Mouse (Mus musculus) CH12.LX (cell line): Measurements from ENCODE around the gene Fdxr. TPM values are rescaled to one million over a fixed set of nuclear protein-coding genes. Genes with fewer than 3 reads are reported as not detected.

ENCODE experiments used
- DNase-seq: peaks from one replicate; pipeline ENCODE4 v3.0.0-alpha.2; 2013; ENCODE audit errors: extremely low read depth
- H3K27ac ChIP-seq: 2 replicates; pipeline ENCODE4 v1.5.1; 2012; ENCODE audit warnings: low read depth, mild to moderate bottlenecking, control low read depth, moderate library complexity; ENCODE audit not compliant: insufficient read depth
- H3K27me3 ChIP-seq: replicated peaks from 2 replicates; pipeline ENCODE3; 2012; ENCODE audit warnings: inconsistent platforms
- H3K36me3 ChIP-seq, 2 experiments: replicated peaks in 1 of 2; 2 replicates each; pipeline versions ENCODE3 to v1.6.1; 2012; ENCODE audit warnings: inconsistent platforms in 1 of 2, low read length in 1 of 2, mild to moderate bottlenecking in 1 of 2, mixed read lengths in 1 of 2, moderate library complexity in 1 of 2; ENCODE audit not compliant: control insufficient read depth in 1 of 2, insufficient read depth in 1 of 2
- H3K4me1 ChIP-seq, 2 experiments: 2 replicates each; pipeline ENCODE4 v1.6.1; 2012; ENCODE audit warnings: inconsistent platforms in 1 of 2, moderate library complexity in 1 of 2; ENCODE audit not compliant: insufficient read depth in 2 of 2, control insufficient read depth in 1 of 2
- H3K4me2 ChIP-seq: 2 replicates; pipeline ENCODE4 v1.6.1; 2012; ENCODE audit warnings: low read depth, mild to moderate bottlenecking, control low read depth; ENCODE audit not compliant: poor library complexity, insufficient read depth, severe bottlenecking
- H3K4me3 ChIP-seq, 3 experiments: fragments of 150-350 bp in 1 of 3; sonication (generic) in 1 of 3; replicated peaks in 1 of 3; 2 replicates each; pipeline versions ENCODE3 to v1.5.1; 2011 to 2012; ENCODE audit warnings: low read depth in 2 of 3, low read length in 2 of 3, mild to moderate bottlenecking in 2 of 3, moderate library complexity in 2 of 3, control low read depth in 1 of 3, improper control_type of control experiment in 1 of 3, inconsistent platforms in 1 of 3, mixed read lengths in 1 of 3; ENCODE audit not compliant: poor library complexity in 1 of 3
- H3K79me2 ChIP-seq: replicated peaks from 2 replicates; pipeline ENCODE4 v1.6.1; 2012; ENCODE audit warnings: mild to moderate bottlenecking, moderate library complexity; ENCODE audit not compliant: control insufficient read depth, poor library complexity, insufficient read depth, severe bottlenecking; ENCODE audit errors: extremely low read depth
- H3K9ac ChIP-seq: 2 replicates; pipeline ENCODE4 v1.6.1; 2012; ENCODE audit warnings: low read depth, mild to moderate bottlenecking, control low read depth, moderate library complexity; ENCODE audit not compliant: insufficient read depth
- H3K9me3 ChIP-seq: replicated peaks from 2 replicates; pipeline ENCODE3; 2012; ENCODE audit warnings: low read length, inconsistent platforms, mixed read lengths
- BHLHE40 ChIP-seq: IDR thresholded peaks from 2 replicates; pipeline ENCODE4 v1.6.1; 2011; ENCODE audit warnings: mild to moderate bottlenecking, low read depth, low read length, improper control_type of control experiment
- CHD1 ChIP-seq: IDR thresholded peaks from 2 replicates; pipeline ENCODE4 v1.6.1; 2012; ENCODE audit warnings: low read depth, low read length, improper control_type of control experiment, inconsistent platforms
- CHD2 ChIP-seq: IDR thresholded peaks from 2 replicates; pipeline ENCODE4 v1.6.1; 2011; ENCODE audit warnings: low read length, improper control_type of control experiment
- CTCF ChIP-seq, 2 experiments: IDR thresholded peaks in 1 of 2; conservative IDR thresholded peaks in 1 of 2; 2 replicates each; pipeline ENCODE4 v1.5.1; 2011 to 2012; ENCODE audit warnings: low read depth in 2 of 2, low read length in 2 of 2, improper control_type of control experiment in 1 of 2, inconsistent platforms in 1 of 2, mild to moderate bottlenecking in 1 of 2, moderate library complexity in 1 of 2
- E2F4 ChIP-seq: IDR thresholded peaks from 2 replicates; pipeline ENCODE4 v1.6.1; 2011; ENCODE audit warnings: low read depth, low read length, improper control_type of control experiment; ENCODE audit not compliant: insufficient replicate concordance
- ELF1 ChIP-seq: IDR thresholded peaks from 2 replicates; pipeline ENCODE4 v1.6.1; 2014; ENCODE audit warnings: low read depth, mild to moderate bottlenecking, inconsistent platforms, low read length, improper control_type of control experiment
- GABPA ChIP-seq: IDR thresholded peaks from 2 replicates; pipeline ENCODE4 v1.6.1; 2012; ENCODE audit warnings: low read depth, low read length, improper control_type of control experiment, inconsistent platforms; ENCODE audit not compliant: insufficient replicate concordance
- MAFK ChIP-seq: IDR thresholded peaks from 2 replicates; pipeline ENCODE4 v1.6.1; 2011; ENCODE audit warnings: low read length, improper control_type of control experiment; ENCODE audit not compliant: insufficient replicate concordance
- MAX ChIP-seq: IDR thresholded peaks from 2 replicates; pipeline ENCODE4 v1.6.1; 2011; ENCODE audit warnings: low read length, improper control_type of control experiment
- MXI1 ChIP-seq: IDR thresholded peaks from 2 replicates; pipeline ENCODE4 v1.6.1; 2011; ENCODE audit warnings: mild to moderate bottlenecking, low read depth, low read length, improper control_type of control experiment
- NELFE ChIP-seq: IDR thresholded peaks from 2 replicates; pipeline ENCODE4 v1.6.1; 2011; ENCODE audit warnings: low read depth, low read length, improper control_type of control experiment
- NRF1 ChIP-seq: IDR thresholded peaks from 2 replicates; pipeline ENCODE4 v1.6.1; 2014; ENCODE audit warnings: low read depth, mild to moderate bottlenecking, inconsistent platforms, low read length, improper control_type of control experiment, moderate library complexity
- PAX5 ChIP-seq: IDR thresholded peaks from 2 replicates; pipeline ENCODE4 v1.6.1; 2012; ENCODE audit warnings: low read length, inconsistent platforms, mixed read lengths
- POLR2A ChIP-seq: IDR thresholded peaks from 2 replicates; pipeline ENCODE4 v1.6.1; 2011; ENCODE audit warnings: low read depth, mild to moderate bottlenecking, improper control_type of control experiment, low read length
- POLR2AphosphoS2 ChIP-seq: IDR thresholded peaks from 2 replicates; pipeline ENCODE4 v1.6.1; 2011; ENCODE audit warnings: low read depth, low read length, improper control_type of control experiment
- SIN3A ChIP-seq: IDR thresholded peaks from 2 replicates; pipeline ENCODE4 v1.6.1; 2012; ENCODE audit warnings: low read length, improper control_type of control experiment, inconsistent platforms
- TBP ChIP-seq: conservative IDR thresholded peaks from 2 replicates; pipeline ENCODE4 v1.6.1; 2011; ENCODE audit warnings: low read depth, low read length, improper control_type of control experiment
- TCF12 ChIP-seq: IDR thresholded peaks from 2 replicates; pipeline ENCODE4 v1.6.1; 2014; ENCODE audit warnings: low read depth, mild to moderate bottlenecking, inconsistent platforms, low read length, improper control_type of control experiment
- UBTF ChIP-seq: IDR thresholded peaks from 2 replicates; pipeline ENCODE4 v1.6.1; 2012; ENCODE audit warnings: low read depth, mild to moderate bottlenecking, inconsistent platforms, low read length, improper control_type of control experiment, moderate library complexity
- ZMIZ1 ChIP-seq: IDR thresholded peaks from 2 replicates; pipeline ENCODE4 v1.6.1; 2012; ENCODE audit warnings: low read depth, mild to moderate bottlenecking, inconsistent platforms, low read length, improper control_type of control experiment
- ZNF384 ChIP-seq: IDR thresholded peaks from 2 replicates; pipeline ENCODE4 v1.6.1; 2012; ENCODE audit warnings: low read depth, low read length, improper control_type of control experiment, inconsistent platforms
- dilution Hi-C: fragments of 300-500 bp; cut with MboI; formaldehyde crosslinking; loops from 2 replicates; pipeline ENCODE4 v1.14.3; 2020; ENCODE audit warnings: low sequenced_read_pairs; ENCODE audit not compliant: extremely low pct_unique_long_range_greater_than_20kb, extremely low pct_ligation_motif_present
- in situ Hi-C: fragments of 300-500 bp; cut with MboI; formaldehyde crosslinking; loops from 3 replicates; pipeline ENCODE4 v1.14.3; 2019; ENCODE audit warnings: low sequenced_read_pairs, low pct_ligation_motif_present, low pct_unique_long_range_greater_than_20kb, mixed read lengths
- polyA plus RNA-seq: library from polyadenylated mRNA; unstranded; fragments of >175 nt; gene quantifications from 2 replicates; pipeline ENCODE4 v1.2.1, GENCODE M21; 2012; ENCODE audit warnings: low read depth; ENCODE audit not compliant: insufficient read length
- total RNA-seq, 2 experiments: library from RNA; depleted of rRNA; stranded (reverse); fragments of 300-350 nt in 1 of 2; fragments of >200 nt in 1 of 2; gene quantifications; 2 replicates each; pipeline ENCODE4 v1.2.3; 2012 to 2014

Fdxr gene
- total and polyA plus RNA-seq, 3 experiments = 43.8 to 63.3 (median 58.6) TPM

DNA sequence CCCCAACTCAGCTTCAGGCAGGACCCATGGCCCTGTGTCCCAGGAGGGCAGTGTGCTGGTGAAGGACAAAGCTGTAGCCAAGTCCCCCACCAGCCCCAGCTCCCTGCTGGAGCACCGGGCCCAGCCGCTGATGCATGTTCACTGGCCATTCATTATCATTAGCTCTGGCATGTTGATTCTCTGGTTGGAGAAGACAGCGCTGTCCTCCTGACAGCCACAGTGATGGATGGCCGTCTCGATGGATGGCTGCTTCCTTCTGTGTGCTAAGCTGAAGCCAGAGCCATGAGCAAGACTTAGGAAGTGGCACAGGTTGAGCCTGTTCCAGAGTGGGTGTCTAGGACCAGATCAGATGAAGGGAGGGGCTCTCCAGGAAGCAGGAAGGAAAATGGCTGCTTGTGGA lies 40.3 kb downstream of the Fdxr start:
- dilution Hi-C loops (no loop called here), in situ Hi-C loops (no loop called here)
- no peak overlapping the region for H3K9ac ChIP-seq
- H3K4me2 ChIP-seq = no peak overlapping the region
- TF ChIP-seq CTCF (conservative IDR thresholded peaks at IDR 0.05 in 1 of 2, IDR thresholded peaks at IDR 0.05 in 1 of 2; ENCODE audit: low read depth in 2 of 2, low read length in 2 of 2) (no peak), BHLHE40 (no peak), ELF1 (no peak), MXI1 (no peak), CHD2 (no peak), CHD1 (no peak), POLR2AphosphoS2 (no peak), NRF1 (no peak), ZNF384 (no peak), POLR2A (no peak), GABPA (no peak), MAFK (no peak), E2F4 (no peak), PAX5 (no peak), NELFE (no peak)
- H3K27ac ChIP-seq = no peak overlapping the region
- H3K9me3 ChIP-seq = no peaks in the 10 kb centered on the region
- peaks cover 18 to 66% of the 10 kb centered on the region in 2 experiments for H3K36me3 ChIP-seq
- DNase-seq = no peak
- H3K4me1 ChIP-seq = peaks cover 17 to 50% of the 10 kb centered on the region in 2 experiments
- no peaks in the 10 kb centered on the region for H3K27me3 ChIP-seq
- no peak overlapping the region for H3K4me3 ChIP-seq
- H3K79me2 ChIP-seq = no peaks in the 10 kb centered on the region

GRCm38 (mm10) chr11:115234320-115235044 lies 42.4 kb downstream of the Fdxr start:
- in situ Hi-C loops = loop anchor here (5.0 kb wide), 2 partner anchors 38 to 72 kb away; partner anchors contain the start of gene Slc9a3r1
- no peak for TF ChIP-seq BHLHE40
- no peak for TF ChIP-seq TCF12
- no peak for TF ChIP-seq MAX
- TF ChIP-seq ZMIZ1 = no peak
- TF ChIP-seq SIN3A = no peak
- no peak for TF ChIP-seq POLR2AphosphoS2
- TF ChIP-seq CHD2 = no peak
- no peak for TF ChIP-seq PAX5
- TF ChIP-seq UBTF = no peak
- no peak for TF ChIP-seq NELFE
- no peak for TF ChIP-seq ELF1
- TF ChIP-seq TBP = no peak
- H3K36me3 ChIP-seq = peaks cover 8 to 53% of the 10 kb centered on the region in 2 experiments
- H3K9ac ChIP-seq = no peak overlapping the region
- no peaks in the 10 kb centered on the region for H3K79me2 ChIP-seq
- H3K4me2 ChIP-seq = no peak overlapping the region
- no peaks in the 10 kb centered on the region for H3K27me3 ChIP-seq
- no peak overlapping the region for H3K4me3 ChIP-seq
- DNase-seq = no peak
- dilution Hi-C loops = no loop called here
- no peaks in the 10 kb centered on the region for H3K9me3 ChIP-seq
- H3K27ac ChIP-seq = no peak overlapping the region
- H3K4me1 ChIP-seq = peaks cover 26 to 69% of the 10 kb centered on the region in 2 experiments
